Mouse (Mus musculus) thymus, postnatal 10 days (tissue): ENCODE measurements at regions not wholly inside any gene's neighbourhood (a gene's known extent, or its start where the extent isn't known, plus 50 kb on each side); places are given as distances from the start of the nearest gene placed in this dataset.
"Not testable (repeated sequence)": the region's sequence is repeated elsewhere in the genome, so short reads cannot be mapped to it uniquely, and the experiment has no call there.

Source experiments
- DNase-seq, 2 experiments: peaks; one replicate each; pipeline ENCODE4 v3.0.0; 2021; ENCODE audit warnings: low spot score in 2 of 2

DNA sequence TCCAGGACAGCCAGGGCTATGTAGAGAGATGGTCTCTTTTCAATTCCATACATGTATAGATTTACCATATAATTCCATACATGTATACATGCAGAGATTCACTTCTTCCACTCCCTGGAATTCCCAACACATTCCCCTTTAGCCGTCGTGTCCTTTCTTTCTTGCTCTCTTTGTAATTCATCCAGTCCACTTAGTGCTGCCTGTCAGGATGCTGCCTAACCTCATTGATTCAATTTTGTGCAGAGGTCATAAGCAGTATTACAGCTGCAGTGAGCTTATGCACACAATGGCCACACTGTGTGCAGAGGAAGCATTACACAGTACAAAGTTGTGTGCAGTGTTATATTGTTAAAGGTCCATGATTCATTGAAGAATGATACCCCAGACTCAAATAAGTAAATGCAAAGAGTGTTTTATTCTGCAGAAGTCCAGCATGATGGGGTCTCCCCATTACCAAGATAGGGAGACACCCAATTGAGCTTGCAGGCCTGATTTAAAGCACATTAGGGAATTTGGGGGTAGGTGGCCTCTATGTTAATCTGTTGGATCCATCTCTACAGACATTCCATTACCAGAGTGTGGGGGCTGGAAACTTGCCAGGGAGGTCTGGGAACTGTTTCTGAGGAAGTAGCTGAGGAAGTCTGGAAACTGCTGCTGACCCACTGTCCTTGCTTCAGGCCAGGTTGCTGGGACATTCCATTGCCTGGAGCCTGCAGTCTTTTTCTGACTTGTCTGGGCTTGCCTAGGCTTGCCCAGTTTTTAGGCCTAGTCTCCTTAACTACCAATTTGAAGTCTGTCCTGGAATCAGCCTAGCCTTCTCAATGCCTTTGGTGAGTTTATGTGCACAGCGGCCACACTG, 72.8 kb downstream of the Fam161a start:
- DNase-seq = no peak

DNA sequence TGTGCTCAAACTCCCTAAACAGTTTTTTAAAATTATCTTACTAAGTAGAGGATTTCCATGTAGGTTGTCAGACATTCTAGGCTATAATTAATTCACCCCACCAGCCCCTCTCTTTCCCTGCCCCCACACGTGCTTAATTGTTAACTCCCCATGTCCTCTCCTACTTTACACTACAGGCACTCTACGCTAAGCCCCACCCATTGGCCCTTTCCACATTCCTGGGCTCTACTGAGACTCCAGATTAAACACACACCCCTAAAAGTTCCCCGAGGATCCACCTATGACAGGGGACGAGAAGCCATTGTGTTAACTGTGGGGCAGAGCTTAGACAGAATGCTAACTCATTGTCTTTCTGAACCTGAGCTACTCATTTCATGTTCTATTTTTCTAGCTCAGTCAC, 74.3 kb downstream of the Fam161a start:
- DNase-seq = no peak

DNA sequence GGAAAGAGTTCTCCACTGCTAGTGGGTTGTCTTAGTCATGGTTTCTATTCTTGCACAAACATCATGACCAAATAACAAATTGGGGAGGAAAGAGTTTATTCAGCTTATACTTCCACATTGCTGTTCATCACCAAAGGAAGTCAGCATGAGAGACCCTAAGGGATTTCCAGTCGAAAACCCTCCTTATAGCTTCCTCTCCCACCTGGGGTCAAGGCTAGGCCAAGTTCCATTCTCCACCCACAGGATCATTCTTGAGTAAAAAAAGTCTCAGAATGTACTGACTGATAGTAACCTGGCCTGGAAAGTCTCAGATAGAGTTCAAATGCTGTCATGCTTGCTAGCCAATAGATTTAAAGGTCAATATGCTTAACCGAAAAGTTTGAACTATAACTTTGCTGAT, 76.5 kb downstream of the Fam161a start:
- DNase-seq = not testable (repeated sequence)

- DNase-seq = no peak
Measured at GRCm38 (mm10) chr11:23095287-23095686, 88.0 kb downstream of the Fam161a start.

- DNase-seq = not testable (repeated sequence)
Measured at GRCm38 (mm10) chr11:23095723-23096122, 88.4 kb downstream of the Fam161a start.

- no peak for DNase-seq
Measured at GRCm38 (mm10) chr11:23096451-23097222, 89.3 kb downstream of the Fam161a start.

DNA sequence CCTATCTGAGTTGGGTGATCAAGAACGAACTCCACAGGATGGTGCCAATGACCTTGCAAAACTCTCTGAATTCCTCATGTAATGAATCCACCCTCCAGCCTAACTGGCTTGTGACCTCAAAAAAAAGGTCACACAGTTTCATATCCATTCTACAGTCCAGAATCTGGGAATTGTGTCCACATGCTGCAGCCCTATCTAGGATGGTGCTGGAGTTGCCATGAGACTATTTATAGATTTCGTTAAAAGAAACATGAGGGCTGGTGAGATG, 89.8 kb downstream of the Fam161a start:
- DNase-seq = no peak

GRCm38 (mm10) chr11:23114636-23115035, 107.3 kb downstream of the Fam161a start:
- no peak for DNase-seq

GRCm38 (mm10) chr11:23120533-23121210, 113.3 kb downstream of the Fam161a start:
- no peak for DNase-seq

DNA sequence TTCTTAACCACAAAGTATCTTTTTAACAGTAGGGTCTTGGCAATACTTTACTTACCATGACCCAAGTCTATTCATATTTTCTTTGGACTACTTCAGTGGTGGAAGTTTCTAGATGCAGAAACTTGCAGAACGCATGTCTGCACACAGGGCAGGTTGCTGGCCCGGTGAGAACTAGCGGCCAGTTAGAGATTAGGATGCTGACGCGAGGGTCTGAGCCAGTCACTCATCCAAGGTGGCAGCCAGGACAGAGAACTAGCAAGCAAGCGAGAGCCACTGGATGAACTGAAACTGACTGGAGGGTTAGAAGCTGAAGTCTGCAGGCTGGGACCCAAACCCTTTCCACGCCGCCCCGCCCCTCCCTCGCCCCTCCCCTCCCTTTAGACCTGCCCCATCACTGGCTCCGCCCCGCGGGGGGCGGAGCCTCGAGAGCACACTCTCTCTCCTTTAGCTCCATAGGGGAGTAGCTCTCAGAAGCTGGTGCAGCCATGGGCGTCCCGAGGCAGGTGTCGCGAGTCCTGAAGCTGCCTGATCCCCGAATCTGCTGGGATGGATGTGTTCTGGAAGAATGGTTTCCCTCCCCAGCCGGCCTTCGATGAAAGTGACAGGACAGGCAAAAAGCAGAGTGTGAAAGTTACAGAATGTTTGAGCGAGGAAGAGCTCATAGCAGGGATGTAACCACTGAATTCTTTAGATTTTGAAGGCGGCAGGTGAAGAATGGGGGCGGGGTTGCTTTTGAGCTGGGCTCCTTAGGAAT, 117.0 kb downstream of the Fam161a start:
- peak; percentile 3 to 20 for DNase-seq

GRCm38 (mm10) chr11:23131122-23131521, 123.8 kb downstream of the Fam161a start:
- no peak for DNase-seq

- DNase-seq = no peak
Measured at GRCm38 (mm10) chr11:23131632-23132031, 124.2 kb upstream of the Xpo1 start.

DNA sequence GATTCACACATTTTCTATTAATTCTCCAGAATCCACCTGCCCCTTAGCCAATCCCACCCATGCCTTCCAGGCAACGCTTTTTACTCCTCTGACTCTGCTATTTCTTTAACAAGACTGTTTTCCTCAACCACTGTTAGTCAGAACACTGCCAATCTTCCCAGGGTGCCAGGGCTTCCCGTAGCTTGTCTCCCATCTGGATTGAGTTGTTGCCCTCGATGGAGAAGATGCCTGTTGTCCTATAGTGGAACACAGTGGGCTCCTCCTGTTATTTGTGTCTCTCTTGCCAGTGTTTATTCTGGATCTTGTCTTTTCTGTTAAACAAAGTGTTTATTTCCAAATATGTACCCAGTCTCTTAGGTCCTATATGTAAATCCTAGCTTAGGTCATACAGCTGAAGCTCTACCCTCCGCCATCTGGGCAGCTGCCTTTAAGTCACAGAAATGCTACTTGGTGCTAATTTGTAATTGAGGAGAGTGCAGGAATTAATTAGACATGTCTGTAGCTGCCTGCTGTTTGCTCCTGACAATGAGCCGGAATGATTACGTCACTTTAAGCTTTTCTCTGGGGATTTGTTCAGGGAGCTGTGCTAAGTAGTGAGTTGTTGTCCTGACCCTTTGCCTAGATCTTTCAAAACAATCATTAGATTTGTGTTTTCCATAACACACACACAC, 115.3 kb upstream of the Xpo1 start:
- no peak for DNase-seq

DNA sequence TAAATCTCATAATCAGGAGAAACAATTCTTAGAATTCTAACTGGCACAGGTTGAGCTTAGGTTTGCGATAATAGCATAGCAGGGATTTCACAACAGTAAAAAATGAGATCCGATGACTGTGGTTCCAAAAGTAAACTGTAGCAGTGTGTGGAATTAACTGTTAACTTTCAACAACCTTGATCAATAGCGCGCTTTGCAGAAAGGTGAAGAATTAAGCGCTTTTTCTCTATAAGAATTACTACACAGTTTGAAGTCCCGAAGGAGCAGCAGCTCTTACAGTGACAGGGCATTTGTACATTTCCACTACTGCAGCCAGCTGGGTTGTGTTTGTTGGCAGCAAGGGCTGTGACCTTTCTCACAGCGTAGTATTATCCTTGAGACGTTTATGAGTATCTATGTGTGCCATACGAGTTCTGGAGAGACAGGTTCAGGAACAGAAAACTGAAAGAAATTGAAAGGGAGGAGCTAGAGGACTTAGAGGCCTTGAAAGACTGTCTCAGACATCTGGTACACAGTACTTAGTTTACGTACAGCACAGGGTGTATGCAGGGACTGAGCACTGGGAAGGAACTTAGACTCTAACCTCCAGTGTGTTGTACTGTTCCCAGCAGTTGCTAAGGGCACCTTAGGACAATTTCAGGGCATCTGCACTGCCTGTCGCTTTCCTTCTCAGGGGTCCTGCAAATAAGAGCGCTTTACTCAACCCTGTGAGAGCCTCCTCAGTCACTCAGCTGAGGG, 114.6 kb upstream of the Xpo1 start:
- no peak for DNase-seq

GRCm38 (mm10) chr11:23148048-23148596, 107.7 kb upstream of the Xpo1 start:
- DNase-seq = no peak

DNA sequence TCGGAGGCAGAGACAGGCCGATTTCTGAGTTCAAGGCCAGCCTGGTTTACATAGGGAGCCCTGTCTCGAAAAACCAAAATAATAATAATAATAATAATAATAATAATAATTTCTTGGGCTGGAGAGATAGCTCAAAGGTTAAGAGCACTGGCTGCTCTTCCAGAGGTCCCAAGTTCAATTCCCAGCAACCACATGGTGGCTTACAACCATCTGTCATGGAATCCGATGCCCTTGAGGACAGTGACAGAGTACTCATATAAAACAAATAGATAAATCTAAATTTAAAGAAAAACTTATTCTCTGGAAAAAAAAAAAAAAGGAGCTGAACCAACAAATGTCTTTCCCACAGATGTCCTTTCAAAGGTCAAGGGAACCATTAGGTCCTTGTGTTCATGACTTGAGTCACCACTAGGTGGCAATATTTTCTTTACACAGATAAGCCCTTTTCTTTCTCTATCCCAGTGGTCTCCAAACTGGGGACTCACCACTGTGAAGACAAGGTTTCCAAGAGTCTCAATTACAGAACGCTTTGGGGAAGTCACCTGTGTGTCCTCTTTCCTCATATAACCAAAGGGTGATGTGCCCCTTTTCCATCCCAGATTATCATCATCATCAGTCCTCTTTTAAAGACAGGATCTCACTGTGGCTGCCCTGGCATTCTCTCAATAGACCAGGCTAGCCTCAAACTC, 106.1 kb upstream of the Xpo1 start:
- DNase-seq = peak in 1 of 2 experiments; percentile 45

DNA sequence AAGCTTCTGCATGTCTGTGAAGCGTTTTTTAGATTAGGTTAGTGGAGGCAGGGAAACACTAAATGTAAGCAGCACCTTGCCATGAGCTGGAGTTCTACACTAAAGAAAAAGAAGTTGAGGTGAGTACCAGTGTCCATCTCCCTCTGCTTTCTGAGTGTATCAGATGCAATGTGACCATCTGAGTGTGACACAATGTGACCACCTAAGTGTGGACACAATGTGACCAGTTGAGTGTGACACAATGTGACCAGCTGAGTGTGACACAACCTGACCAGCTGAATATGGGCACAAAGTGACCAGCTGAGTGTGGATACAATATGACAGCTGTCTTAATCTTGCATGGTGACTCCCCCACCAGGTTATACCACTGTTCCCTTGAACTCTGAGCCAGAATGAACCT, 101.0 kb upstream of the Xpo1 start:
- DNase-seq = no peak

DNA sequence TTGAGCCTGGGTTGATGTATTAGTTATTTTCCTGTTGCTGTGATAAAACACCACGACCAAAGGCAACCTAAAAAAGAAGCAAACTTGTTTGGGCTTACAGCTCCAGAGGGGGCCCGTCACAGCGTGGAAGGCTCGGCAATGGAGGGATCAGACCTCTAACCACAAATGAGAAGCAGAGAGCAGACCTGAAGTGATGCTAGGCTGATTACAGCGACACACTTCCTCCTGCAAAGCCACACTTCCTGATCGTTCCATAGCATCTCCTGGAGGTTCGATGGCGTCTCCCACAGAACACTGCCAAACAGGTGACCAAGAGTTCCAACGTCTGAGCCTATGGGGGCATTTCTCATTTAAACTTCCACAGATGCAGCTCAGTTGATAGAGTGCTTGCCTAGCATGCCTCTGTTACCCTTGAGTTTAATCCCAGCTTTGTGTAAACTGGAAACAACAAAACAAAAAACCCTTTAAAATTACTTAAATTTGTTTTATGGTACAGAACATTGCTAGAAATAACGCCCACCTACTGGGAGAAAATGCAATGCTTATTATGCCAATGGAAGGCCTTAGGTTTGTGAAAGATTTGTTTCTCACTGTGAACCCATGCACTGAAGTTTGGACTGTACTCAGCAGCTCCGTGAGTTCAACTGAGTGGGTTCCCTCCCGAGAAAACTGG, 87.2 kb upstream of the Xpo1 start:
- DNase-seq = no peak

DNA sequence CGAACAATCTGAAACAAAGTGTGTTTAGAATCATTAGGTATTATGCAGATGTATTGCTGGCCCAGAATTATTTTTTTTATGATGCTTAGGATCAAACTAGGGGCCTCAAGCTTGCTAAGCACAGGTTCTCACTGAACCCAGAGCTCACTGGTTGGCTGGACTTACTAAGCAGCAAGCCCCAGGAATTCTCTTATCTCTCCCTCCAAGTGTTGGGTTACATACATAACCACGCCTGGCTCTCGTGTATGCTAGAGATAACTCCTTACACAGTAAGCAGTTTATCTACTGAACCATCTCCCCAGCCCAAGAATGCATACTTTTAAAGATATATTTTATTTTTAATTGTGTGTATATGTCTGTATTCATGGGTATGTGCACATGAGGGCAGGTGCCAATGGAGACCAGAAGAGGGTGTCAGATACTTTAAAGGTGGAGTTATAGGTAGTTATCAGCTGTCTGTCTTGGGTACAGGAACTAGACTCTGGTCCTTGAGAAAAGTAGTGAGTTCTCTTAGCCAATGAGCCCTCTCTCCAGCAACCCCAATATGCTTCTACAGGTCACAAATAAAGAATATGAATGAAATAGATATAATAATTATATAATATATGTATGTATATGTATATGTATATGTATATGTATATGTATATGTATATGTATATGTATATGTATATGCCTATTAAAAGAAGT, 86.0 kb upstream of the Xpo1 start:
- no peak for DNase-seq
